Mouse (Mus musculus): ENCODE measurements around the gene Zfp462. TPM values are rescaled to one million over a fixed set of nuclear protein-coding genes. Genes with fewer than 3 reads are reported as not detected.

Zfp462 gene
- polyA plus RNA-seq, 1 experiment from 2014 or later: 1.1 TPM

GRCm38 (mm10) chr4:55098366-55098765 lies 153.5 kb downstream of the Zfp462 start:
- no peak for TF ChIP-seq CTCF (IDR thresholded peaks at IDR 0.05; ENCODE audit: low read depth)
- Histone ChIP-seq H3K4me3 (ENCODE audit: low read depth, low read length) (no peak overlapping the region), H3K9me3 (ENCODE audit: control insufficient read depth) (no peaks in the 10 kb centered on the region), H3K4me2 (replicated peaks; ENCODE audit: low read depth) (no peak overlapping the region), H3K9ac (ENCODE audit: low read depth, low read length) (no peak overlapping the region), H3K36me3 (ENCODE audit: control insufficient read depth, insufficient read depth) (no peaks in the 10 kb centered on the region), H3K4me1 (replicated peaks; ENCODE audit: control insufficient read depth, insufficient read depth, low read length) (no peaks in the 10 kb centered on the region), H3K27ac (ENCODE audit: low read depth, low read length) (no peak overlapping the region), H3K27me3 (replicated peaks; ENCODE audit: control insufficient read depth, insufficient read depth, low read length) (no peaks in the 10 kb centered on the region)
- no peak for ATAC-seq
- 67% methylated on average over 6 of the region's 6 CpGs for WGBS

- H3K27me3 ChIP-seq (replicated peaks; ENCODE audit: control insufficient read depth, insufficient read depth, low read length): no peaks in the 10 kb centered on the region
- no peaks in the 10 kb centered on the region for H3K4me1 ChIP-seq (replicated peaks; ENCODE audit: control insufficient read depth, insufficient read depth, low read length)
- H3K9me3 ChIP-seq (ENCODE audit: control insufficient read depth): no peaks in the 10 kb centered on the region
- no peak overlapping the region for H3K27ac ChIP-seq (ENCODE audit: low read depth, low read length)
- no peaks in the 10 kb centered on the region for H3K36me3 ChIP-seq (ENCODE audit: control insufficient read depth, insufficient read depth)
- TF ChIP-seq CTCF (IDR thresholded peaks at IDR 0.05; ENCODE audit: low read depth): peak; percentile 71
- no peak overlapping the region for H3K9ac ChIP-seq (ENCODE audit: low read depth, low read length)
- H3K4me2 ChIP-seq (replicated peaks; ENCODE audit: low read depth): no peak overlapping the region
- no peak overlapping the region for H3K4me3 ChIP-seq (ENCODE audit: low read depth, low read length)
- no peak for ATAC-seq
- 63% methylated on average over 2 of the region's 2 CpGs for WGBS
Measured at GRCm38 (mm10) chr4:55100851-55101250, 156.0 kb downstream of the Zfp462 start.

- H3K9ac ChIP-seq (ENCODE audit: low read depth, low read length): no peak overlapping the region
- WGBS: 79% methylated on average over 9 of the region's 9 CpGs
- H3K27ac ChIP-seq (ENCODE audit: low read depth, low read length): no peak overlapping the region
- H3K4me2 ChIP-seq (replicated peaks; ENCODE audit: low read depth): no peak overlapping the region
- TF ChIP-seq CTCF (IDR thresholded peaks at IDR 0.05; ENCODE audit: low read depth): no peak
- no peaks in the 10 kb centered on the region for H3K9me3 ChIP-seq (ENCODE audit: control insufficient read depth)
- ATAC-seq: no peak
- H3K4me1 ChIP-seq (replicated peaks; ENCODE audit: control insufficient read depth, insufficient read depth, low read length): no peaks in the 10 kb centered on the region
- H3K27me3 ChIP-seq (replicated peaks; ENCODE audit: control insufficient read depth, insufficient read depth, low read length): no peaks in the 10 kb centered on the region
- H3K4me3 ChIP-seq (ENCODE audit: low read depth, low read length): no peak overlapping the region
- no peaks in the 10 kb centered on the region for H3K36me3 ChIP-seq (ENCODE audit: control insufficient read depth, insufficient read depth)
Measured at GRCm38 (mm10) chr4:55101601-55102000, 156.8 kb downstream of the Zfp462 start.

GRCm38 (mm10) chr4:55102382-55102781 lies 157.5 kb downstream of the Zfp462 start:
- H3K4me2 ChIP-seq (replicated peaks; ENCODE audit: low read depth): no peak overlapping the region
- 83% methylated on average over 3 of the region's 3 CpGs for WGBS
- ATAC-seq: no peak
- TF ChIP-seq CTCF (IDR thresholded peaks at IDR 0.05; ENCODE audit: low read depth): no peak
- H3K27ac ChIP-seq (ENCODE audit: low read depth, low read length): no peak overlapping the region
- H3K9ac ChIP-seq (ENCODE audit: low read depth, low read length): no peak overlapping the region
- H3K36me3 ChIP-seq (ENCODE audit: control insufficient read depth, insufficient read depth): no peaks in the 10 kb centered on the region
- no peak overlapping the region for H3K4me3 ChIP-seq (ENCODE audit: low read depth, low read length)
- no peaks in the 10 kb centered on the region for H3K27me3 ChIP-seq (replicated peaks; ENCODE audit: control insufficient read depth, insufficient read depth, low read length)
- H3K9me3 ChIP-seq (ENCODE audit: control insufficient read depth): no peaks in the 10 kb centered on the region
- no peaks in the 10 kb centered on the region for H3K4me1 ChIP-seq (replicated peaks; ENCODE audit: control insufficient read depth, insufficient read depth, low read length)

- H3K4me2 ChIP-seq (replicated peaks; ENCODE audit: low read depth): no peak overlapping the region
- 58% methylated on average over 3 of the region's 3 CpGs for WGBS
- H3K9ac ChIP-seq (ENCODE audit: low read depth, low read length): no peak overlapping the region
- H3K9me3 ChIP-seq (ENCODE audit: control insufficient read depth): no peaks in the 10 kb centered on the region
- H3K27me3 ChIP-seq (replicated peaks; ENCODE audit: control insufficient read depth, insufficient read depth, low read length): no peaks in the 10 kb centered on the region
- no peaks in the 10 kb centered on the region for H3K36me3 ChIP-seq (ENCODE audit: control insufficient read depth, insufficient read depth)
- 0 out of 2 replicates have a peak, but pooled peaks have one; percentile 31 for ATAC-seq
- TF ChIP-seq CTCF (IDR thresholded peaks at IDR 0.05; ENCODE audit: low read depth): no peak
- H3K27ac ChIP-seq (ENCODE audit: low read depth, low read length): no peak overlapping the region
- no peaks in the 10 kb centered on the region for H3K4me1 ChIP-seq (replicated peaks; ENCODE audit: control insufficient read depth, insufficient read depth, low read length)
- no peak overlapping the region for H3K4me3 ChIP-seq (ENCODE audit: low read depth, low read length)
Measured at GRCm38 (mm10) chr4:55103575-55103974, 158.7 kb downstream of the Zfp462 start.

- WGBS: 56% methylated on average over 10 of the region's 10 CpGs
- Histone ChIP-seq H3K27me3 (replicated peaks; ENCODE audit: control insufficient read depth, insufficient read depth, low read length) (no peaks in the 10 kb centered on the region), H3K9me3 (ENCODE audit: control insufficient read depth) (no peaks in the 10 kb centered on the region), H3K36me3 (ENCODE audit: control insufficient read depth, insufficient read depth) (no peaks in the 10 kb centered on the region), H3K9ac (ENCODE audit: low read depth, low read length) (no peak overlapping the region), H3K4me2 (replicated peaks; ENCODE audit: low read depth) (no peak overlapping the region), H3K27ac (ENCODE audit: low read depth, low read length) (no peak overlapping the region), H3K4me1 (replicated peaks; ENCODE audit: control insufficient read depth, insufficient read depth, low read length) (no peaks in the 10 kb centered on the region), H3K4me3 (ENCODE audit: low read depth, low read length) (no peak overlapping the region)
- TF ChIP-seq CTCF (IDR thresholded peaks at IDR 0.05; ENCODE audit: low read depth): no peak
- no peak for ATAC-seq
Measured at GRCm38 (mm10) chr4:55117839-55118487, 173.1 kb downstream of the Zfp462 start.

Data from intestine, postnatal 0 days (tissue).